Mouse (Mus musculus) C2C12 (cell line): ENCODE data around the gene Morc2a.

ENCODE experiments used
- CEBPB ChIP-seq: IDR thresholded peaks from one replicate; pipeline ENCODE4 v1.6.1; 2011; ENCODE audit warnings: low read depth, mild to moderate bottlenecking, control low read depth, moderate library complexity
- CTCF ChIP-seq: IDR thresholded peaks from one replicate; pipeline ENCODE4 v1.5.1; 2011; ENCODE audit not compliant: control insufficient read depth, insufficient read depth, insufficient read length
- MAX ChIP-seq: IDR thresholded peaks from one replicate; pipeline ENCODE4 v1.6.1; 2011; ENCODE audit warnings: mild to moderate bottlenecking, control low read depth
- MYOD1 ChIP-seq: IDR thresholded peaks from one replicate; pipeline ENCODE4 v1.6.1; 2011; ENCODE audit warnings: low read depth; ENCODE audit not compliant: control insufficient read depth, insufficient read length
- MYOG ChIP-seq: IDR thresholded peaks from one replicate; pipeline ENCODE4 v1.6.1; 2011; ENCODE audit not compliant: control insufficient read depth, insufficient read length; ENCODE audit errors: extremely low read depth
- USF1 ChIP-seq: IDR thresholded peaks from one replicate; pipeline ENCODE4 v1.6.1; 2011; ENCODE audit warnings: low read depth, mild to moderate bottlenecking, control low read depth, moderate library complexity

DNA sequence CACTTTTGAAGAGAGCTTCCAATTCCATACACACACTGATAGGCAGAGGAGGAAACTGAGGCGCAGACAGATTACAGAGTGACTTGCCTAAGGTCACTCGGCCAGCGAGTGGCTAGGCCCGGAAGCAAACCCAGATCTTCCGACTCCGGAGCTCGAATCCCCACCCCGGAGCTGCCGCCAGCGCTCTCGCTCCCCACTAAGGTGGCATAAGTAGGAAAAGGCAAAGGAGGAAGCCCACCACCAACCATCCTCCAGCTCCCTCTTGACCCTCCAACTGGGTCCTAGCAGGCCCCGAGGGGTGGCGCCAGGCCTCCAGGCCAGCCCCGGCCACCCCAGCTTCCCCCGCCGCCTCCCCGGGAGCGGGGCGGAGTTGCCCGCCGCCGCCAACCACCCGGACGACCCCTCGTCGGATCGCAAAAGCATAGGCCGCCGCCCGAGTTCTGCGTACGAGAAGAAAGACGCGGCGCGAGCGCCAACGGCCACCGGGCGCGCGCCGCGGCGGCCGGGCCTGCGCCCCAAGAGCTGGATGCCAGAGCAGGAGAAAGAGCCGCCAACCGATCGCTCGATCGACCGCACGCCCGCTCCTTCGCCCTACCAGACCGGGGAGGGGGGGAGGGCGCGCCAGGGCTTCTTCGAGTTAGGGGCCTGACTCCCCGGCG is 557 bp upstream of the Morc2a start:
- no peak for TF ChIP-seq CTCF
- TF ChIP-seq USF1, result no peak
- no peak for TF ChIP-seq MYOD1
- no peak for TF ChIP-seq CEBPB
- TF ChIP-seq MAX, result no peak
- TF ChIP-seq MYOG, result no peak
